Mouse (Mus musculus) megakaryocyte, embryonic 14.5 days (primary cell): Measurements from ENCODE around the gene Nup37.

Experiments
- FLI1 ChIP-seq: IDR thresholded peaks from 2 replicates; pipeline ENCODE4 v1.6.1; 2012; ENCODE audit warnings: low read length, inconsistent platforms, mixed read lengths
- GATA1 ChIP-seq: IDR thresholded peaks from 3 replicates; pipeline ENCODE4 v1.6.1; 2012; ENCODE audit warnings: mixed read lengths, low read length, inconsistent platforms, borderline replicate concordance

- TF ChIP-seq GATA1: no peak
- TF ChIP-seq FLI1: no peak
These were observed 40.6 kb upstream of the Nup37 start for GRCm38 (mm10) chr10:88106169-88106568.
